Mouse (Mus musculus) gastrocnemius, postnatal 4 days (tissue): ENCODE data around the gene Gm44965. TPM values are rescaled to one million over a fixed set of nuclear protein-coding genes. Genes with fewer than 3 reads are reported as not detected.

Source experiments
- DNase-seq, 2 experiments: peaks; one replicate each; pipeline ENCODE4 v3.0.0; 2021 to 2022; ENCODE audit warnings: low spot score in 2 of 2, mixed read lengths in 2 of 2
- total RNA-seq, 2 experiments: library from RNA; stranded (reverse); gene quantifications; 2 replicates each; pipeline ENCODE4 v1.2.3; 2021

Gm44965 gene
- total RNA-seq, 2 experiments from 2014 or later, result 3.5 TPM; not detected in 1

DNA sequence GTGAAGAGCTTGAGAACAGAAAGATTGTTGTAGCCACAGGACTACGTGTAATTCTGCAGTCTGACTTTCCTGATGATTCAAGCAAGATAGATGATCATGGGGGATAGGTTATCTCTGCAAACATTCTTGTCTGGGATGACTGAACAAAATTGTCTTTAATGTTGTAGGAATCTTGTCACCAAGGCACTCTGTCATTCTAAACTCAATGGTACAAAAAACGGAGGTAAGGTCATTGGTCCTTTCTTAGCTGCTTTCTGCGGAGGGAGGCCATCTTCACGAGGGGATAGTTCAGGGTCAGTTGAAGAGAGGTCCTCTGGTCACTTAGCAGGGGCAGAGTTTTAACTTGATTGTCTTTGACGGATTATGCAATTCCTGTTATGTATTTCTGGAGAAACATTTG, 15.0 kb upstream of the Gm44965 start:
- DNase-seq, result no peak

GRCm38 (mm10) chr6:48579215-48579648, 14.5 kb upstream of the Gm44965 start:
- no peak for DNase-seq

DNA sequence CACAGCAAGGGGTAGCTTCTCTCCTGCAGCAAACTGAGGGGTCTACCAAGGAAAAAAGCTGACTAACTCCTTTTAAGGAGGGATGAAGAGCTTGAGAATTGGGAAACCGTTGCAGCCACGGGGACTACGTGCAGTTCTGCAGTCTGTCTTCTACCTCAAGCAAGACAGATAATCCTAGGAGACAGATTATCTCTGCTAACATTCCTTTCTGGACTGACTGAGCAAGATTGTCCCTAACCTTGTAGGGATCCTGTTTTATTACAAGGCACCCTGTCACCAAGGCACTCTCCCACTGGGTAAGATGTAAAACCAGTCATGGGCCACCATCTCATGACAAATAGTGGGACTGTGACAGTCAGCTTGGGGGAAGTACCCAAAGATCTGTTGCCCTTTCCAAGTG, 12.5 kb upstream of the Gm44965 start:
- no peak for DNase-seq

DNA sequence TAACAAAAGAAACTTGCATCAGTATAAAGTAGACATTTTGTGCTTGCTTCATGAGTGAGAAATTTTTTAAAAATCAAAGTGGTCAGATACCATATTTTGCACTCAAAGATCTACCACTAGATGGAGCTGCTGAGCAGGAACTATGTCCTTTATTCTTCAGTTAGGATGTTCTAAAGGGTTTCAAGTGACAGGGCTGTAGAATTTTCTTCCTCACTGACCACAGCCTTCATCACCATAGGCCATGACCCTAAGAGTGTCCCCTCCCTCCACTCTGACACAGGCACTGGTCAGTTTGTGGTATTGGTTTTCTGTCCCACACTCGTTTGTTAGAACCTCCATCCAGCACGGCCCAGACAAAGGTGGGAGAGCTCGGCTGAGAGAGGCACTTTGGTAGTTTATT, 11.7 kb upstream of the Gm44965 start:
- DNase-seq, result peak in 1 of 2 experiments; percentile 37

- no peak for DNase-seq
Measured at GRCm38 (mm10) chr6:48589194-48589750, 4.5 kb upstream of the Gm44965 start, which contains the start of gene Gm45021. Gene Gm45021, plus strand, starts transcription at chr6:48589610.

DNA sequence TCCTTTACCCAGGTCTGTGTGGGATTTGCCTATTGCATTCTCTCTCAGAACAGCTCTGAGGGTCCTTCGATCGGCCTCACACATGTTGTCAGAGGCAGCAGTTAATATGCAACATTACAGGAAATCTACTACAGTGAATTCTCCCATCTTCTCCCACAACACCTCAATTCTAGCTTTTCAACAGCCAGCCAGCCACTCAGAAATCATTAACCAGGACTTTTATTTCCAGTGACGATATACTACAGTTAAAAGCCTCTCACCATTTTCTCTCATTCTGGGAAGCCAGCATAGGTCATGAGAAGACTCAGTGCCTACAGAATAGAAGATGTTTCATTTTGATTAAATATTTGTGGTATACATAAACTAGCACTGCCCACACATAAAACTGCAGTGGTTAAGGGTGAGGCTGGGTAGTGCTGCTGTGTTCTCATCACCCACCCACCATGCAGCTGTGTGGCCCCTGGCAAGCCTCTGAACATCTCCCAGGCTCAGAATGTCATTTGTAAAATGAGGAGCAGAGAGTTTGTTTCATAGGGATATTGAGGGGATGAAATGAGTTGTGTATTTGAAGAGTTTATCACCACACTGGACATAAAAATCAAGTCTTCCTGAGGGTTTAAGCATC, 2.4 kb upstream of the Gm44965 start:
- no peak for DNase-seq

- no peak for DNase-seq
Measured at GRCm38 (mm10) chr6:48591871-48592270, 1.9 kb upstream of the Gm44965 start.

DNA sequence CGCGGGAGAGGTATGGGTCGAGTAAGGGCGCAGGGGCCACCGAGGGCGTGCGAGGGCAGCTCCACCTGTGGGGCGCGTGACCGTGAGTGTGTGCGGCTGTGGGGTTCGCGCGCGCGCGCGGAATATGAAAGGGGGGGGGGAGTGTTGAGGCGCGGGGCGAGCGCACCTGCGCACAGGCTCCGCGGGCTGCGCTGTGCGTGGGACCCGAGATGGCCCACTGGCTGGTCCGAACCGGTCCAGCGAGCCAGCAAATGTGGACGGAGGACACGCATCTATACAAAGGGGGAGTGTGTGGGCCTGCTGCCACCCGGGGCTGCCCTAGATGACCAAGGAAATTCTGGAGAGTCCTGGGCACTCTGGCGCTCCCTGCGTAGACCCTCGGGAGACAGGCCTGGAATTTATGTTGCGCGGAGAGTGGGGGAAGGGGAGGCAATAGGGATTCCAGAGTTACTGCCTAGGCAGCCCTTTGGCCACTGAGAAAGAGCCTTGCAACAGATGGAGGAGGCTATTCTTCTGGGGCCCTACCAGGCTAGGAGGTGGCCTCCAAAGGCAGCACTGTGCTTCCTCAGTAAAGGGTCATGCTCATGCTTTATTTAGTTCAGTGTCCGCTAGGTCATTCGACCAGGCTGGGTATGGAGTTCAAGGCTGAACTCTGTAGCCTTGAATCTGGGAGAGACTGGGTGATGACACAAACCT, 450 bp downstream of the Gm44965 start:
- peak in 1 of 2 experiments; percentile 56 for DNase-seq

DNA sequence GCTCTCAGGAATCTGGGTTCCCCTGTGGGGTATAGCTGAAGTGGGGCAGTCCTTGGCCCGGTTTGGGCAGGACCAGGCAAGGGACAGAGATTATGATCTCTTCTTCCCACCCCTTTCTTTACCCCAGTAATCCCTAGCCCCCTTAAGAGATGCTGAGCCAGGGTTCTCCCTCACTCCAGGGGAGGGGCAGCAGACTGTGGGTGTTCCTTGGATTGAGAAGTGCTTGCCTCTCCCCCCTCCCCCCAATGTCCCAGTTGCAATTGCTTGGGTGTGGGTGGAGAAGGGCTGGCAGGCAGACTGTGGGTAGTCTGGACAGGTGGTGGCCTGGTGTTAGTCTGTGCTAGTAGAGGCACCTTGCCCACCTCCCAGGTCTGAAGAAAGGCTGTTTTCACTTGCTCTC, 1.5 kb downstream of the Gm44965 start:
- DNase-seq, result no peak

- no peak for DNase-seq
Measured at GRCm38 (mm10) chr6:48596545-48597232, 2.9 kb downstream of the Gm44965 start.

GRCm38 (mm10) chr6:48597233-48597625, 3.5 kb downstream of the Gm44965 start:
- no peak for DNase-seq

DNA sequence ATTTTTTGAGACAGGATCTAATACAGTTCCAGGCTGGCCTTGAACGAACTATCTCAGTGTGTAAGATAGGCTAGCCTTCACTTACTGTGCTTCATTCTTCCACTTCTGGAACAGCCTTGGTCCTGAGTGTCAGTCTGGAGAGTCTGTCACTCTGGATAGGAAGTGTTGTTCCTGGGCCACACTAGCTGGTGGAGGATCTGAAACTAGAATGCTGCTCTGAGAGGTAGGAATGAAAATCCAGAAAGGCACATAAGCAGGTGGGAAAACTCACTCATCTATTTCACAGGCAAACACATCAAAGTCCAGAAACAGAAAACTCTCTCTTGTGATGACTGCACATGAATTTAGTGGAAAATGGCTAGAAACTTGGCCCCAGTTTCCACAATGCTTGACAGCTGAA, 6.9 kb downstream of the Gm44965 start:
- no peak for DNase-seq

DNA sequence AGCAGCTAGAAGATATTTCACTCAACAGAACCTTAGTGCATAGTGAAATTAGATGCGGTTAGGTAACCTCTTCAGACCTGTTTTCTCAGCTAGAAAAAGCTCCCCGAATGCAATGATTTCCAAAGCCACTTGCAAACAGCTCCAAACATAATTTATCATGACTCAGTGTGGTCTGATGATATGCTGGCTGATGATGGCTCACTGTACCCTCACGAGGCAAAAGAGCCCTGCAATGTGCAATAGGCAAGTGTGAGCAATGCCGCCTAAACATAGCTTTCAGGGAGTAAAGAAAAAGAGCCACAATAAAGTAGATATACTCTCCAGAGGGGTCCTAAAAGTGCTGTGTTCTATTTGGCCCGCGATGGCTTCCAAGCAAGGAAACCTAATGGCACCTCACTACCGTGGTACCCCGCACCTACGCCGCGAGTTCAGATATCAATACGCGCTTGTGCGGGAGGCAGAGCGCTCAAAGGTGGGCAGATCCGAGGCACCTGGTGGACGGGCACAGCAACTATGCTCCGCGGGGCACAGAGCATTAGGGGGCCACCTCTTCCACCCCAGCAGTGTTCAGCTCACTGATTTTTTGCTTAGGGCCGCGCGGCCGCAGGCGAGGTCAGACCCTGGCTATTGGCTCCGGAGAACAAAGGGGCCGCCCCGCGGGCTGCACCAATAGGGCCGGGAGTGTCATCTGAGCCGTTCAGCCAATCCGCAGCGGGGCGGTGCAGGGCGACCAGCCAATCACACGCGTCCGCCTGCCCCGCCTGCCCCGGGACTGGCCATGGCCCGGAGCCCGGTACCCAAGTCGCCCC, 7.7 kb downstream of the Gm44965 start, which contains the start of gene Zfp775:
Zfp775 (plus strand) TSS at position 793 of the 809 bp plus-strand sequence.
- peak; percentile 95 to 98 for DNase-seq

DNA sequence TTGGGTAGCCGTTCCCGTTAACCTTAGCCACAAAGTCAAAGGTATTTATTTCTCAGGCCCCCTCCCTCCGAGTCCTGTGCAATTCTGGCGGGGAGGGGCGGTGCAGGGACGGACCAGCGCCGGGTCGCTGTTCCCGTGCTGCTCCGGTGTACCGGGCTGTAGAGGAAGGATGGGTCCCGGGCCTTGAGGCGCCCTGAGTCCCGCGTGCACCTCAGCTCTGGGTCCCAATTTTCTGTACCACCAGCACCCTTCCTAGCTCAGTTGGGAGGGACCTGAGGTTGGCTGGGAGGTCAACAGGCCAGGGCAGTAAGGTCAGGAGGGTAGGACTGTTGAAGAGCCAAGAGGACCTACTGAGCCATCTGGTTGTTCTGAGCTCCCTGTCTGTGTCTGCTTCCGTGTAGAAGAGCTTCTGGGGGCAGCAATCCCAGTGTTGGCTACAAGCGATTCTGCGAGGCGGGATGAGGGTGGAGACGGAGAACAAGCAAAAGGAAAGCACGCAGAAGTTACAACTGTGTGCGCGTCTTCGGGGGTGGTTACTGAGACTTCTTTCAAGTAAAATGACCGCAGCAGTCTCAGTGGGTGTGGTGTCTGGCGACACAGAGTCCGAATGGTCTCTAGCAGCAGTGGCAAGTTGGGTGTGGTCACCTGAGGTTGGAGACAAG, 8.5 kb downstream of the Gm44965 start:
- peak in 1 of 2 experiments; percentile 40 for DNase-seq

GRCm38 (mm10) chr6:48608124-48608523, 14.4 kb downstream of the Gm44965 start:
- DNase-seq, result no peak

DNA sequence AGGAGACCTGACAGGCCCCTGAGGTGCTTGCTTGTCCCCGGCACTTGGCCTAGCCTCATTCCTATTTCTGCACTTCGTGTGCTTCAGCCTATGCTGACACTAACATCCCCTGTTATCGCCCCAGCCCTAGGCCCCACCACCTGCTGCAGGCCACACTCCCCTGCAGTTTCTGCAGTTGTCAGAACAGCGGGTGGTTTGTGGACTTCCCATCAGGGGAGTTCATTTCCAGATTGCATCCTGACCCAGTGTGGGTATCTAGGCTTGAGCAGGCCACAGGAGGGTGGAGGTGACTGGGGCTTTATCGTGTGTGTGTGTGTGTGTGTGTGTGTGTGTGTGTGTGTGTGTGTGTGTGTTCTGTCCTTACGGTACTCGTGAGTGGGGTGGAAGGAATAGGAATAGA, 15.8 kb downstream of the Gm44965 start:
- DNase-seq, result no peak

DNA sequence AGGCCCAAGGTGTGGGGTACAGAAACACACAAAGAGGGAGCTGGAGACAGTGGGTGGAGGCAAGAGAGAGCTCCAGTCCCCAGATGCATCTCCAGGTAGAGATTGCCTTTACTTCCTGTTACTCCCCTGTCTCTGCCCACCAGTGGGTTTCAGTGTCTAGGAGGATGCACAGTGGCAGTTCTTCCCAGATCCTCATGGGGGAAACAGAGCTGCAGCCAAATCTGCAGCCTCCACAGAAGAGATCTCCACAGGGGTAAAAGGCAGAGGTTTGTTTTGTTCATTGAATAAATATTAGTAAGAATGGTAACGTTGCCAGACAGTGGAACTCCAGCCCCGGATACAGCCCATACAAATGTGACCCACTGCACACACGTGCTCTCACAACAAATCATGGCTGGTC, 16.9 kb downstream of the Gm44965 start:
- no peak for DNase-seq

DNA sequence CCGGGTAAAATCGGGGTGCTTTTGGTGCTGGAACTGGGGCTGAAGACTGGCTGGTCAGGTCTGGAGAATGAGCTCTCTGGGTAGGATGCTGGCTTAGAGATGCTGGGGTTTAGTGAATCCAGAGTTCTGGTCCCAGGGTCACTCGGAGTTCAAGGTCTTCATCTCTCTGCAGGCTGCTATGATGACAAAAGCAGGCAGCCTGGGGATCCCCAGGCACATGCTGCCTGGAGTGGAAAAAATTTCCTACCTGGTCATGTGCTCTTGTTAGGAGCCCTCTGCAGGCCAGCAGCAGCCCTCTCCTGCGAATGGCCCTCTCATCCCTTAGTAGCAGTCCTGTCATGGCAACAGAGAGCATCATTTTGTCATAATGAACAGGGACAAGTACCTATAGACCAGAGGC, 19.7 kb downstream of the Gm44965 start:
- DNase-seq, result no peak

DNA sequence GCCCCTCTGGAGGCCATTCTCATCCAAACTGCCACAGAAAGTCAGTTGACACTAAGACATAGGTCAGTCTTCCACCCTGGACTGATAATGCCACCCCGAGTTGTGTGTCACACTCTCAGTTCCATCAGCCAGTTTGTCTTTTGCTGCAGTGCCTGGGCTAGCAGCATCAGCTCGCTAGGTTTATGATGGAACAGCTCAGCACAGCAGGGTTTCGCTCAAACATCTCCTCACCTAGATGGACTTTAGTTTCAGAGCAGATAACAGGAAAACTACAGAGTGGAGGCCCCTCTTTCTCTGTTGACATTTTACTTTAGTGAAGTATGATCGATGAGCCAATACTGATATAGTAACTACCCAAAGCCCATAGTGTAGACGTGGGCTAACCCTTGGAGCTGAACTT, 21.0 kb downstream of the Gm44965 start:
- DNase-seq, result no peak

GRCm38 (mm10) chr6:48620031-48620430, 26.3 kb downstream of the Gm44965 start:
- no peak for DNase-seq
